Mouse (Mus musculus) left cerebral cortex, postnatal 14 days (tissue): Measurements from ENCODE around the gene Insrr. TPM values are rescaled to one million over a fixed set of nuclear protein-coding genes. Genes with fewer than 3 reads are reported as not detected.

Experiments
- total RNA-seq, 2 experiments: library from RNA; stranded (reverse); gene quantifications; 2 replicates each; pipeline ENCODE4 v1.2.3; 2021

Insrr gene
- total RNA-seq, 2 experiments from 2014 or later: 0.57 to 0.66 TPM

Other genes with a start within 250 kb of the Insrr start
- gene Arhgef11, start 179.4 kb upstream of the Insrr start, total RNA-seq: 10 to 100 TPM; 53.5 to 53.8 TPM
- gene Lrrc71, start 48.3 kb upstream of the Insrr start, total RNA-seq: under 1 TPM; 0.21 to 0.55 TPM
- under 1 TPM in 1 of 2 experiments, not detected in 1; 0.61 TPM for gene Ntrk1, start 1.8 kb upstream of the Insrr start, total RNA-seq
- gene Pear1, start 27.4 kb downstream of the Insrr start, total RNA-seq: 1 to 10 TPM; 7.3 to 9.1 TPM
- not detected for gene Sh2d2a, start 49.8 kb downstream of the Insrr start, total RNA-seq
- 10 to 100 TPM; 64.4 to 65.9 TPM for gene Prcc, start 88.7 kb downstream of the Insrr start, total RNA-seq
- gene Hdgf, start 109.4 kb downstream of the Insrr start, total RNA-seq: 100 to 1,000 TPM; 130 to 139 TPM
- gene Mrpl24, start 122.6 kb downstream of the Insrr start, total RNA-seq: 10 to 100 TPM; 45.5 to 48.5 TPM
- 10 to 100 TPM; 14.3 to 15.2 TPM for gene Isg20l2, start 133.4 kb downstream of the Insrr start, total RNA-seq
- gene Rrnad1, start 133.8 kb downstream of the Insrr start, total RNA-seq: 10 to 100 TPM; 17.7 to 19.0 TPM
- gene Crabp2, start 151.7 kb downstream of the Insrr start, total RNA-seq: 1 to 10 TPM; 5.4 to 5.9 TPM
- 10 to 100 TPM; 10.1 to 10.4 TPM for gene Nes, start 174.1 kb downstream of the Insrr start, total RNA-seq
- gene Bcan, start 203.3 kb downstream of the Insrr start, total RNA-seq: 100 to 1,000 TPM; 297 to 331 TPM
- 1 to 10 TPM; 1.3 TPM for gene Hapln2, start 230.6 kb downstream of the Insrr start, total RNA-seq
- 10 to 100 TPM; 15.5 to 16.5 TPM for gene Gpatch4, start 246.2 kb downstream of the Insrr start, total RNA-seq